Mouse (Mus musculus): ENCODE measurements around the gene Khnyn.

Khnyn gene

DNA sequence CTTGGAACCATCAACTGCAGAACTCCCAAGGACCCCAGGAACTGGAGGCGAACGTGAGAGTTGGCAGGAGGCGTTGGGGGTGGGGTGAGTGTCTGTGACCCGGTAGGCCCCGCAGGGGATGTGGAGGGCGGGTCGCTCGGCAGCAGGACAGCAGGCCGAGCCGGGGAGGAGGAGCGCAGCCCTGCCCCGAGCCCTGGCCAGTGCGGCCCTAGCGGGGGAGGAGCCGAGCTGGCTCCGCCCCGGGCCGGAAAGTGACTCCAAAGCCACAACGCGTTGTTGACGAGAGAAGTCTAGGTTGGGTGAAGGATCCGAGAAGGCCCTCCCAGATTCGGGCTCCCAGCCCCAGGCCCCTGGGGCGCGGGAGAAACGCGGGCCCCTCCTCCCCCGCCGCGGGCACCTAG is at the start of gene Khnyn:
Gene Khnyn, plus strand, starts transcription at position 235 of the 401 bp plus-strand sequence.
- DNase-seq (ENCODE audit: low spot score in 2 of 2) = peak; percentile 63 to 81

DNA sequence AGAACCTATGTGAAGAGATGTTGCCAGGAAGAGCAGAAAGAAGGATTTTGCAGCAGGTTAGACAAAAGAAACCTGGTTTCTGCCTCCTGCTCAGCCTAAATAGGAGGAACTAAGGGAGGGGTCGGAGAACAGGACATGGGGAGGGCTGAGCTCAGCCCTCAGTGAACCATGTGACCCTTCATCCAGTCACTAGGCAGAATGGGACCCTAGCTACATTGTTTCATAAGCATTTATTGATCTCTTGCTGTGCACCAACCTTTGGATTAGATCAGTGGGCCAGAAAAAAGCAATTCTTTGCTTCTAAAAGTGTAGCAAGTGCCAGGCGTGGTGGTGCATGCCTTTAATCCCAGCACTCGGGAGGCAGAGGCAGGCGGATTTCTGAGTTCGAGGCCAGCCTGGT is 46.4 kb upstream of the Khnyn start:
- no peak for DNase-seq (ENCODE audit: low spot score in 2 of 2)

- no peak for DNase-seq (ENCODE audit: low spot score in 2 of 2)
Observed at GRCm38 (mm10) chr14:55838740-55839139, 46.0 kb upstream of the Khnyn start.

- no peak for DNase-seq (ENCODE audit: low spot score in 2 of 2)
Observed at GRCm38 (mm10) chr14:55840853-55841366, 43.8 kb upstream of the Khnyn start.

DNA sequence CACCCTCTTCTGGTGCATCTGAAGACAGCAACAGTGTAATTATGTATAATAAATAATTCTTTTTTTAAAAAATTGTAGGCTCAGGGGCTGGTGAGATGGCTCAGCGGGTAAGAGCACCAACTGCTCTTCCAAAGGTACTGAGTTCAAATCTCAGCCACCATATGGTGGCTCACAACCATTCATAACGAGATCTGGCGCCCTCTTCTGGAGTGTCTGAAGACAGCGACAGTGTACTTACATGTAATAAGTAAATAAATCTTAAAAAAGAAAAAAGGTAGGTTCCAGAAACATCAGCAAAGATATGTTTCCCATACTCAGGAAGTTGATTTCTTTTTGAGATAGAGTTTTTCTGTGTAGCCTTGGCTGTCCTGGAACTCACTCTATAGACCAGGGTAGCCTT is 42.0 kb upstream of the Khnyn start:
- DNase-seq (ENCODE audit: low spot score in 2 of 2) = no peak

DNA sequence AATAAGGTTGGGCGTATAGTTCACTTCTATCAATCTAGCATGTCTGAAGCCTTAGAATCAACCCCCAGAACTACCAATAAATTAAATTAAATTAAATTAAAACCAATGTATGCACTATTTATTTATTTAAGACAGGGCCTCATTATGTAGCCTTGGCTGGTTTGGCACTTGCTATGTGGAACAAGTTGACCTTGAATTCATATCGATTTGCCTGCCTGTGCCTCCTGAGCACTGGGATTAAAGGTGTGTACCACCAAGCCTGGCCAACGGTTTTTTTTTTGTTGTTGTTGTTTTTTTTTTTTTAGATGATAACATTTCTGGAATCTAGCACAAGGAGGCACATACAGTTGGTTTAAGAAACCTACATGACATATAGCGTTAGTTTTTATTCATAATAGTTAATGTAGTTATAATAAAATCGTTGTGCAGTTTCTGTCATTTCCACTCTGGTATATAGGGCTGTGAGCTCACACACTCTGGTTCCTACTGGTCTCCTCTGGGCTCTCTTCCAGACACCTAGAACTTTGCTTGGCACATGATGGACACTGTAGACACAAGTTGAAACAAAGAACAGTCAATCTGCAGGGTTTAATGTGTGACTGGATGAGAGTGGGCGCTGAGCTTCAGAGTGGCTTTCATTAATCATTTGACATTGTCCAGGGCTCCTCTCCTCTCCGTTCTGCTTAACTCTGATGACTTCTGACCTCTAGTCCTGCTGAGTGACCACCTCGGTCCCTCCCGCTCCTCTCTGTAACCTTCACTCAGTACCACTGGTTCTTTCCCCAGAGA is 39.0 kb upstream of the Khnyn start:
- DNase-seq (ENCODE audit: low spot score in 2 of 2) = no peak

- DNase-seq (ENCODE audit: low spot score in 2 of 2) = no peak
Observed at GRCm38 (mm10) chr14:55850885-55851284, 33.9 kb upstream of the Khnyn start.

DNA sequence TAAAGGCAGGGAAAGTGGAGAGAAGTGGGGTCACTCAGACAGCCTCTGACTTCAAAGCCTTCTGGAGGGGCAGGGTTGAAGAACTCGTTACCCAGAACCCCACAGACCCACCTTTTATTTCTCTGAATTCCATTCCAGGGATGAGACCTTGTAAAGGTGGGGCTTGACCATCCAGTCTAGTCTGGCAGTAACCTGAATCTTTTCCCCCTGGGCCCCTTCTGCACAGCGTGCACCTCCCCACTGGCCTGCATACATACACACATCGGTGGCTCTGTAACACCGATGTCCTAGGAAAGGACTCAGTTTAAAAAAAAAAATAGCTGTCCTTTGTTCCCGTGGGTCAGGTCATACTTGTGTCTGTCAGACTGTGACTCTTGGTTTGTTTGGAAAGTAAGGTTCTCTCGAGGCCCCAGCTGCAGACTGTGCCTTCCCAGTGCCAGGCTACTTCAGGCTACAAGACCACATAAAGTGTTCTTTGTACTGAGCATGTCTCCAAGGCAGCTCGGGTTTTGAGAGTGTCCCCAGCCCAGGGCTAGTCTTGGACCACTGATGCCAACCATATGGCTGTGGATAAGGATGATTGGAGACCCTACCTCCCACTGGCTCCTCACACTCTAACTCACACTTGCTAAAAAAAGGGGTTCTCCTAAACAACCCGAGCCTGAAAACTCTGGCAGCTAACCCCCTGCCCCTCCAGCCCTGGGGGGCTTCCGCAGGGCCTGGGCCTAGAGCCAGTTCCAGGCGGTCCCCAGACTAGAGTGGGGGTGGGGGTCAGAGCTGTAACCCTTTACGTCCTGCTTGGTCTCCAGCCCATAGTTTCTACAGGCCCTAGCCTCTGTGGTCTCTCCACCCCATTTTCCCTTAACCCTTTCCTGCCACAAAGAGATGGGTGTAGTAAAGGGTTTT is 31.8 kb upstream of the Khnyn start:
- DNase-seq (ENCODE audit: low spot score in 2 of 2) = no peak

DNA sequence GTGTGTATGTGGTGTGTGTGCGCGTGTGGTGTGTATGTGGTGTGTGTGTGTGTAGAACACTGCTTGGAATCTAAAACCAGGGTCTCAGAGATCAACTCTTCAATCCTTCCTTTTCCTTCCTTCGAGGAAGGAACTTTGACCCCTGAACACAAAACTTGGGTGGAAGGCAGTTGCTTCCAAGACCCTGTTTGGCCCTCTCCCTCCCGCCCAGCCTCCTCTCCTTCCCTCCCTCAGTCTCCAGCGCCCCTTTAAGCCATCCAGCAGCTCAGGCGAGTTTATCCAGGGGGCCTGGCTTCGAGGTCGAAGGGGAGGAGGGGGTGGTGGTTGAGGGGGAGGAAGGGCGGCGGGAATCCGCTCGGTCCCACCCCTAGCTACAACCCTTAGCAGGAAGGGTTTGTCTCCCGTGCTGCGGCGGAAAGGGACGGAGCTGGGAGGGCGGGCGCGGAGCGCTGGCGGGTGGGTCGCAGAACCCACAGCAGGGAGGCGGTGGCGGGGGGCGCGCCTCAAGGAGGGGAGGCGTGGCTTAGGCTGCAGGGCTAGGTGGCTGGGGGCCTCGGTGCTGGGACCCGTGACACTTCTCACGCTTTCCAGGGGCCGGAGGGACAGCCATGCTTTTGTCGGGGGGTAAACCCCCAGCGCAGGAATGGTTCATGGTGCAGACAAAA is 31.0 kb upstream of the Khnyn start, which contains the start of gene Nynrin:
Gene Nynrin, plus strand, starts transcription at position 390 of the 665 bp plus-strand sequence.
- peak in 1 of 2 experiments; percentile 11 for DNase-seq (ENCODE audit: low spot score in 2 of 2)

GRCm38 (mm10) chr14:55854406-55855100 is 30.2 kb upstream of the Khnyn start:
- peak in 1 of 2 experiments; percentile 11 for DNase-seq (ENCODE audit: low spot score in 2 of 2)

DNA sequence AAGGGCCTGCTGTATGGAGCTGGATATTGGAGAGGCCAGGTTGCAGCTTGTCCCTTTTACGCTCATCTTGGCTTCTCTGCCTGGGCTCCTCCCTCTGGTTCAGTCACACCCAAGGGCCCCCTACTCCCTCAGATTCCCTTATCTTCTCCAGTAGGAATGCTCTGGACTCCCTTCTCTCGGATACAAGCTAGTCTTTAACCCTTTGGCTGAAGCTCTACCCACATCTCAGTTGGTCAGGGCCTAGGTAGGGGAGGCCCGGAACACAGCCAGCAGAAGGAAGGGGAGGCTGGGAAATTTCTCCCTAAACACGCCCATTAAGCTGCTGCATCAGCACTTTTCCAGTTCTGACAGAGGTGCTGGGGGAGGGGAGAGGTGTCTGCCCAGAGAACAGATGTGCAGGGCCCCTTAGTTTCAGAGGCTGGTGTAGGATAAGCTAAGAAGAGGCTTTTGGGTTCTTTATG is 29.6 kb upstream of the Khnyn start:
- DNase-seq (ENCODE audit: low spot score in 2 of 2) = no peak

GRCm38 (mm10) chr14:55857588-55857987 is 27.2 kb upstream of the Khnyn start:
- no peak for DNase-seq (ENCODE audit: low spot score in 2 of 2)

GRCm38 (mm10) chr14:55862186-55862585 is 22.6 kb upstream of the Khnyn start:
- no peak for DNase-seq (ENCODE audit: low spot score in 2 of 2)

GRCm38 (mm10) chr14:55862970-55863369 is 21.8 kb upstream of the Khnyn start:
- DNase-seq (ENCODE audit: low spot score in 2 of 2) = no peak

DNA sequence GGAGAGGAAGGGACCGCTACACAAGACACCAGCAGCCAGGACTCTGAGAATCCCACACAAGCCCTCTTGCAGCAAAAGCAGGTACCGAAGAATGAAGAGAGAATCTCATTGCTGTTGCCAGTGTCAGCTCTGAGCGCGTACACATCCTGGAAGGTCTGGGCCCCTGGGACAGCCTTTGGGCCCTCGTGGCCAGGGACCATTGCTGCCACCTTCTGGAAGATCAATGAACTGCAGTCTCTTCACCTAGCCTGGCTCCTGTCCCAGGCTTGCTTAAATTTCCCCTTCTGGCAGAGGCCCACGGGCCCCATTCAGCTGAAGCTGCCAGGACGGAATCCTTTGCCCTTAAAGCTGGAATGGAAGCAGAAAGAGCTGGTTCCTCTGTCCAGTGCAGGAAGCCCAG is 21.0 kb upstream of the Khnyn start:
- peak; percentile 60 to 67 for DNase-seq (ENCODE audit: low spot score in 2 of 2)

DNA sequence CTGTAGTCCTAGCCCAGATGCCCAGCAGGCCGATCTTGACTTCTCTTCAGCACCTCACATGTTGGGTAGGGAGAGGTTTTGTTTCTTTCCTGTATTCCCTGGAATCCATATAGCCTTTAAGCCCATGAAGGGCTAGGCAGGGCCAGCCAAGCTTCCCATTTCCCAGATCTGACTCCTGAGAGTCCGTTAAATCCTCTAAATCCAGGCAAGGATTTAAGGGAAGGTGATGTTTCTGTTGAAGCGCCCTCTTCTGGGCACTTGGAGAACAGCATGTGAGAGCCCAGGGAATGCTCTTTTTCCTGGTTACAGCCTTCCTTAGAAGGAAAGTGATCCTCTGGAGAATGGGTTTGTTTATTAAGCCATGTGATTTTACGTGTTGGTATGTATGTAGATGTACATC is 17.8 kb upstream of the Khnyn start:
- peak; percentile 65 to 77 for DNase-seq (ENCODE audit: low spot score in 2 of 2)

DNA sequence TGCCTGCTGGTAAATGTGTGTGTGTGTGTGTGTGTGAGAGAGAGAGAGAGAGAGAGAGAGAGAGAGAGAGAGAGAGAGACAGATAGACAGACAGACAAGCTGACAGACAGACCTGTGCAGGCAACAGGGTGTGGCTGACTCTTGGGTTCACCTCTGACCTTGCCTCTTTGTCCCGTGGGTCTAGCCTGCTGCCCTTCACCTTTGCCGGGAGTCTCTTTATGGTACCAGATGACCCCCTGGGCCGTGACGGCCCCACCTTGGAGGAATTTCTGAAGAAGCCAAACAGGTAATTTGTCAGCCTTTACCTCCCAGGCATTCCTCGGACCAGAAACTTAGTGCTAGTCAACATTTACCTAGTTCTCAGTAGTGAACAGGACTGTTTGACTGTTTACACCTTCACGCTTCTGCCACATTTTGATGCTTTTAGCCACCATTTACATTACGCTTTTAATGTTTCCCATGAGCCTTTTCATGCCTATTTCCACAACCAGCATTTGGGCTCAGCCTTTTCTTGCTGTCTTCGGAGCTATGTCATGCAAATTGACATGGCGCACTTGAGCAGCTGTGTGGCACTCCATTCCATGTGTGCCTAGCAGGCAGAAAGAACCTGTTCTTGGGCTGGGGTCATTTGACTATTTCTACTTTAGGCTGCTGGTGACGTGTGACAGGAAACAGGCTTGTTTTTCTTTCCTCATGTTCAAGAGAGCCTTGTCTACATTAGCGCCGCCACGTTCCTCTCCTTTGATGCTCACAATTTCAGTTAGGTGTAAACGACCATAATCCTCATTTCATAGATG is 16.3 kb upstream of the Khnyn start:
- no peak for DNase-seq (ENCODE audit: low spot score in 2 of 2)

- DNase-seq (ENCODE audit: low spot score in 2 of 2) = no peak
Observed at GRCm38 (mm10) chr14:55869538-55869937, 15.2 kb upstream of the Khnyn start.

GRCm38 (mm10) chr14:55872039-55872438 is 12.7 kb upstream of the Khnyn start:
- DNase-seq (ENCODE audit: low spot score in 2 of 2) = no peak

DNA sequence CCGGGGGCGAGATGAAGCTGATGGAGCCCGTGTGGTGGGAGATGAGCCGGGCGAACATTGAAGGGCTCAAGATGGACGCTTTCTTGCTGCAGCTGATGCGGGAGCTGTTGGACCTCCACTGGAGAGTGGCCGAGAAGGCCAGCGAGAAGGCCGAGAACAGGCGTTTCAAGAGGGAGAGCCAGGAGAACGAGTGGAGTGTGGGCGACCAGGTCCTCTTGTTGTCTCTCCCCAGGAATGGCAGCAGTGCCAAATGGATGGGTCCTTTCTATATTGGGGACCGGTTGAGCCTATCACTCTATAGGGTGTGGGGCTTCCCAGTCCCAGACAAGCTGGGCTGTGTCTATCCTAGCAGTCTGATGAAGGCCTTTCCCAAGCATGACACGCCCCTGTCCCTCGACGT is 12.2 kb upstream of the Khnyn start:
- no peak for DNase-seq (ENCODE audit: low spot score in 2 of 2)
